In the genomic region with DNA sequence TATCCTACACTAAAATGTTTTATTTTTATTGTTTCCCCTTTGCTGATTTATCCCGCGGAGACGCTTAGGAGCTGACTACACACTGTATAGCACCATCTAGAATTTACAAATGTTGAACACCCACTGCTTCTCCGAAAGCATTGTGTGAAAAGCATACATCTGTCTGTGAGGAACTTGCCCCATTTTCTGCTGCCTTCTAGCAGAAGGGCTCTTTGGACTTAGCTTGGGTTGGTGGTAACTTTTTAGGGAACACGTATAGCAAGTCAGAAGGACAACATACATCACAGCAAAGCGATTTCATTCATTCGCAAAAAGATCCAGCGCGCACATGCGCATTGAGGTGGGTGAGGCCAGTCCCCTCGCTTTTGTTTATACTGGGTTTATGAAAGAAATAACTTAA, we compare ENCODE assay signal across 18 mouse cellular contexts. TPM values are rescaled to one million over a fixed set of nuclear protein-coding genes. Genes with fewer than 3 reads are reported as not detected.
"Had no signal": no experiment of that assay in that cellular context is flagged by ENCODE, and none has a peak within 500 bp of the region (broad histone marks: within the 10 kb centered on the region; RNA-seq: fewer than 3 reads in every experiment).

No protein-coding gene starts in this region.

- H3K36me3 ChIP-seq: liver, embryonic 13.5 days had no signal

- ATAC-seq: intestine, embryonic 16.5 days had no signal

- H3K4me1 ChIP-seq: liver, embryonic 13.5 days had no signal

- H3K4me2 ChIP-seq: liver, embryonic 13.5 days; midbrain, embryonic 11.5 days had no signal

- H3K9ac ChIP-seq: liver, embryonic 13.5 days had no signal

- H3K4me3 ChIP-seq: left cerebral cortex, adult 2 months; liver, embryonic 13.5 days had no signal

- H3K27ac ChIP-seq: left cerebral cortex, adult 2 months; liver, embryonic 13.5 days; stomach, postnatal 0 days had no signal

- DNase-seq: kidney, adult 18-20 months; kidney, adult 9 months; kidney, postnatal 14 days; kidney, postnatal 4 days; layer of hippocampus, adult 9-11 months; liver, embryonic 13.5 days; lung, adult 2 months; lung, postnatal 14 days; lung, postnatal 4 days; midbrain, embryonic 14.5 days; right cerebral cortex, postnatal 4 days; thymus, postnatal 25 days had no signal

- H3K27me3 ChIP-seq: liver, embryonic 13.5 days had no signal

RNA-seq across cellular contexts. Expression of gene Lrrtm3, which starts 25.2 kb away (rescaled TPM):
- polyA plus RNA-seq: liver, adult 2 months; liver, embryonic 16.5 days had no signal
